Mouse (Mus musculus): ENCODE measurements around the gene Cbl.

Cbl gene

GRCm38 (mm10) chr9:44106182-44106581 lies 127.7 kb downstream of the Cbl start:
- DNase-seq (ENCODE audit: low spot score), result no peak

GRCm38 (mm10) chr9:44105781-44106180 lies 128.1 kb downstream of the Cbl start:
- DNase-seq (ENCODE audit: low spot score), result no peak

DNA sequence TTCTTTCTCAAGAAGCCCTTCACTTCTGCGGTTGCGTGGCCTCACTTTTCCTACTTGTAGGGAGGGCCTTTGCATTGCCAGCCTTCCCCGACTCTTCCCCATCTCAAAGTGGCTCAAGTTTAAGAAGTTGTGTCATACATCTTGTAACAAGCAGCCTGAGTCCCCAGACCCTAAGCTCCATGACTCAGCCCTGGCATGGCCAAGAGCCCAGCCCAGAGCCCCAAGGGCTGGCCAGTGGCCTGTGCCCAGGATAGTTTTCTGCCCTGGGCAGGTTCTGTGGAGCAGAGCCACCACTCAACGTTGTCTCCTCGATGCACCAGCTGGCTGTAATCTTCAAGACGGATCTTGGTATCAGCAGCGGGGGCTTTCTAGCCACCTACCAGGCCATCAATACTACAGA lies 129.0 kb downstream of the Cbl start:
- DNase-seq (ENCODE audit: low spot score), result no peak

DNA sequence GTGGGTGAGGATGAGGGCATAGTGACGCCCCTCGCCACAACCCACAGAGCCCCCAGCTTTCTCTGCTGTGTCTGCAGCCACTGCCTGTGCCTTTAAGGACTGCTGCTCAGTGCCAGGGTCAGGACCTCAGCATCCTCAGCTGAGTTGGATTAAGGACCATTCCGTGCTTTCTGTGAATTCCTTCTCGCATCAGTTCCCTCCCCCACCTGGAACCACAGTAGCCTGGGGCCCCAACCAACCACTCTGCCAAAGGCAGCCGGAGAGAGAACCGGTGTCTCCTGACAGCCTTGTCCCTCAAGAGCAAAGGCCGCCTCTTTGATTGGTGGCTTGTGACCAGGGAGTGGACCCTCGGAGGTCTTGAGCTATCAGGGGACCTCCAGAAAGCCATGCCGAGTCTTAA lies 132.4 kb downstream of the Cbl start, which contains the start of gene Mfrp:
Gene Mfrp (plus strand): TSS at position 240 of the 400 bp plus-strand sequence.
- no peak for DNase-seq (ENCODE audit: low spot score)

DNA sequence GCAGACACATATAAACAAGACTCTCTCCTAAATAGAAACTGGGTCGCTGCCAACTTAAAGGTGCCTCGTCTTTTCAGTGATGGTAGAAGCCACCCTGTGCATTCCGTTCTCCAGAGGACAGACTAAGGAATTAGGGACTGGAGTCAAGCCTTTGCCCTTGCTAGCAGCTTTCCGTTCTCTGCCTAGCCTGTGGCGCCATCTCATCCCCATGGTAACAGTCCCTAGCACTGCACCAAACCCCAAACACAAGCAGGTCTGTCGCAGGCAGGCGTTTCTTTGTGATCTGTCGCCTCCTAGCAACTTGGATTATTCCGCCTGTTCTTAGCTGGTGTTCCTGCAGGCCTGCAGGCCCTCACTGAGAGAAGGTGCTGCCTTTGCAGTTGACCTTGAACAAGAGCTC lies 137.3 kb downstream of the Cbl start:
- no peak for DNase-seq (ENCODE audit: low spot score)

- DNase-seq (ENCODE audit: low spot score), result no peak
These were observed 138.1 kb downstream of the Cbl start for GRCm38 (mm10) chr9:44095781-44096180.

DNA sequence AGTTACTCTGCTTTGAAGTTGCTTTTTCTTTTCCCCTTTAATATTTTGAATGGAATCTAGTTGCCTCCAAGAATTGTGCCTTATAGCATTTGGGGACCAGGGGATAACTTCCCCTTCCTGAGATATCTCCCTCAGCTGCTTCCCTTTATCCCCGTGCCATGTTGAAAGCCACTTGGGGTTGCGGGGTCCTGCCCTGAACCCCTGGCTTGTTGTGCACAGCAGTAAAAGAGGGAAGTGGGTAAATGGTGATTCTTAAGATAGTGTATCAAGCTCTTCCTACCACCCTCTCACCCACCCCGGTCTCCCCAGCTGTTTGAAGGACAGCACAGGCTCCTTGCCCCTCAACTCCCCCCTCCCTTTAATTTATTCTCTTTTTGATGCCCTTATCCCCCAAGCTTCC lies 139.1 kb downstream of the Cbl start:
- no peak for DNase-seq (ENCODE audit: low spot score)

GRCm38 (mm10) chr9:44093612-44094503 lies 140.0 kb downstream of the Cbl start:
- peak; percentile 80 for DNase-seq (ENCODE audit: low spot score)

Data from testis, postnatal 14 days (tissue).